Mouse (Mus musculus) layer of hippocampus, postnatal 36 days (tissue): ENCODE measurements at regions not wholly inside any gene's neighbourhood (a gene's known extent, or its start where the extent isn't known, plus 50 kb on each side); places are given as distances from the start of the nearest gene placed in this dataset.
A peak's percentile ranks its signal among the peaks of the same experiment; 100 is the strongest.

Source experiments
- DNase-seq, 2 experiments: peaks; one replicate each; pipeline ENCODE4 v3.0.0; 2022

DNA sequence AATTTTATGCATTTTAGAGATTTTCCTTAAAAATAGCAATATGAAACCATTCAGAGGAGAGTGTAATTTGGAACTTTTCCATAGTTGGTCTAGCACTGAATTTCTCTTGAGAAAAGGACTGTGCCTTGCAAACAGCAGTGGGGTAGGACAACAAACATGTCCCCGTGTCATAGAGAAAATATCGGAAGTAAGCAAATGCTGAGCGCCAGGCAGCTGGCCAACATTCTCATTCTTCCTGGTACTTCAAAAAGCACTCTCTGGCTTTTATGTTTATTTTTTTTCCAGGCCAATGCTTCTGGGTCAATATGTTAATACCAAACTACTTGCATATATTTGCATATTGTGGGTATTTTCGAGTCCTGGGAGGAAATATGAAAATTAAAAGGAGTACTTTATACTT lies 568.5 kb downstream of the Btbd3 start:
- DNase-seq = peak; percentile 23 to 26

DNA sequence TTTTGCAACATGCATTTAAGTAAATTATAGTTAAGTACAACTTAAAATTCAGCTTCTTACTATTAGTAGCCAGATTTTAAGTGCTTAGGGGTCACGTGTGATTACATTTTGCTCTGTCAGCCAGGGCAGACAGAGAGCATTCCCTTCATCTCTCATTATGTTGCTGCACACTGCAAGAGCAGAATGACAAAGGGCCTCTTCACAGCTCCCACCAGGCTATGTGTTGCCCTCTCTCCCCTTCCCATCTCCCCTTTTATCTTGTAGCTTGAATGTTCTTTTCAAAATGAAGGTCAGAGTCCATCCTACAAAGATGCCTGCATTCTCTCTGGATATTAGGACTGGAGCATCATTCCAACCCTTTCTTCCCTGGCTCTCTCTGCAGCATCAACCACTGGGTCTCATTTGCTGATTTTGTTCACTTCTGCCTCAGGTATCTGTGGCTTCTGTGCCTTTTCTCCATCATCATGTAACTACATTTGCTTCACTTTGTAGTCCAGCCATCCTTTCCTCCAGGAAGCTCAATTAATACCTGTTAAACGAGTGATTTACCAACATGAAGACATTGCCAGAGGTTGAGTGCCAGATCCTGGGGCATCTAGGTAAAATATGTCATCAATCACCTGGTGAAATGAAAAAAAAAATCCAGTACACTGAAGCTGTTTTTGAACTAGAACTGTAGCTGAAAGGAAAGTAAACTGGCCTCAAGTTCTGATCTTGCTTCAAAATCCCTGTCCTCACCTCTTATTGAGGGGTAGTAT lies 571.6 kb downstream of the Btbd3 start:
- DNase-seq = no peak

DNA sequence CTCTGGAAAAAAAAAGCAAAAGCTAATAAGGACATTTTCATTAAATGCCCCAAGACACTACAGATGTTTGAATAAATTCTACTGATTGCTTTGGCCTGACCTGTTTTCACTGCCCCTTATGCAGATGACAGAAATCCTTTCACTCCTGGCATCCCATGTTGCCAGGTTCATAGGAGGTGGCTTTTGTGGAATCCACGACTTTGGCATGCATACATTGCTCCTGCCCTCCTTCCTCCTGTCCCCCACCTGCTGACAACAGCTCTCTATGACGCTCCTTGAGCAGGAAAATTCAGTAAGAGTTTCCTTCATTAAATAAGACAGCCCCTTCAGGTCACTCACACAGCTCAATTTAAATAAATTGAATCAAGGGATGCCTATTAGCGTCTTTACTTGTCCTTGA lies 582.5 kb downstream of the Btbd3 start:
- no peak for DNase-seq

GRCm38 (mm10) chr2:138859121-138859520 lies 602.8 kb downstream of the Btbd3 start:
- DNase-seq = no peak

GRCm38 (mm10) chr2:138896563-138896962 lies 597.1 kb upstream of the Sptlc3 start:
- DNase-seq = no peak

DNA sequence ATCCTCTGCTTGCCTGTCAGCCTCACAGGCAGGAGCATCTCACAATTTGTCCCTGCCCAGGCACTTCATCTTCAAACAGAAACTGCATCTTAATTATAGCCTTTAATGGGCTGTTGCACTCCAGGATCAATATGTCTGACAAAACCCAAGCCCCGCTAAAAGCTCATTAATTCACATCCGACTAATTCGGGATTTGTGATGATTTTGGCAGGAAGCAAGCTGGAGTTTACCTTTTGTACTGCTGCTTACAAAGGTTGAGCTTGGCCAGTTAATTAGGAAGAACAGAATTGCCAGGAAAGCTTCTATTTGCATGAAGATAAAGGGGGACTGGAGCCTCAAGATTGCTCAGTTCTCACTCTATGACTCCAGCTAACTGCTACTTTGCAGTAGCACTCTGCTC lies 596.6 kb upstream of the Sptlc3 start:
- peak; percentile 10 for DNase-seq

DNA sequence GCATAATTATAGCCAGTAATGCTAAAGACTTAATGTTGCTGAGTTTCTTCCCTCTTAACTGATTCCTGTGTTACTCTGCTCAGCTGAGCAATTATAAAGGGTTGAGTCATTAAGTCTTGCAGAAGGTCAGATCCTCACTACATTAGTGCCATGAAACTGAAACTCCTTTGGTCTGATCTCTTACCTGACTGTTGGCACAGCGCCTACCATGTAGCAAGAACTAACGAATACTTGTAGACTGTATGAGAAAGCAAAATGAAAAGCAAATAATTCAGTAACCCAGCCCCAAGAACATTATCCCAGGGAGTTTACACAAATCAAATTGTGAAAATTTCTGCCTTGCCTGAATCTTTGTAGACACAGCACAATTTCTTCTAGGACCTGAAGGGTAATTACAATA lies 556.5 kb upstream of the Sptlc3 start:
- DNase-seq = no peak

- DNase-seq = no peak
These were observed 554.3 kb upstream of the Sptlc3 start for GRCm38 (mm10) chr2:138939367-138939766.

DNA sequence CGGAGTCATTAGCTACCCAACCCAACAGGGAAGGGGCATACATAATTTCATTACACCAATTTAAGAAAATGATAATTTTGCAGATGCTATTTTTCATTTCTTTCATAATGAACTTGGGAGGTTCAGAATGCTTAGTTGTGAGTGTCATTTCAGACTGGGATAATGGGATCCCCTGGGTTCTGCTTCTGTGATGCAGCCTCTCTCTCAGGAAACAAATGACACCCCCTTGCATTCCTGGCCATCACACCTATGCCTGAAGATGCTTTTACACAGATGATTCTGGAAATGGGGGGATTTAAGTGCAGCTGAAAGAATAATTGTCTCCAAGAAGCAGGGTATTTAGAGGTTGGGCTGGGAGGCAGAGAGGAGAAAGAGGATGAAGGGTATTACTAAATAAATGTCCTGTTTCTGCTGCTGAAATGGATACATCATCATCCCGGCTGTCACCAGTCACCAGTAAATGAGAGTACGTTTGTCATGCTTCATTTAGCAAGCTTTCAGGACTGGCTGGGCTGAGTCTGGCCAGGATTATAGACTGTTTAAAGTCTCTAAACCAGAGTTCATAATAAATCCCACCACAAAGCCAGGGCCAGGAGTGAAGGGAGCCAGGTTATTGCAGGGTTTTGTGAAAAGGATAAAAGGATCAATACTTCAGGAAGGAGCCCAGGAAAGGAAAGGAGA lies 527.5 kb upstream of the Sptlc3 start:
- DNase-seq = no peak

DNA sequence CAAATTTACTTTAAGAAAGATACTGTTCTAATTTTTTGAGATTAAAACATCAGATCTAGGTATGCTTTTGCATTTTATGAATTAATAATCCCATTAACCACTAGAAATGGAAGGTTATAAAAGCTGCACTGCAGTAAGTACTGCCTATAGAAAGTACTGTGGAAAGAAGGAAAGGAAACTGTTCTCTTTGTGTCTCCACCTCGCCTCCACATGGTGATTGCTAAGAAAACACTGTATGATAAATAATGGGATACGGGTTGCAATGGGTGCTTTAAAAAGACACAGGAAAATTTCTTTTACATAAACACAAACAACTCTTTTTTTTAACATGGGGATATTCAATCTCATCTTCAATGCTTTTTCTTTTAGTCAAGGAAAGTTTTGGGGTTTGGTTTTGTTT lies 519.2 kb upstream of the Sptlc3 start:
- DNase-seq = no peak

- DNase-seq = no peak
These were observed 503.7 kb upstream of the Sptlc3 start for GRCm38 (mm10) chr2:138990031-138990430.

GRCm38 (mm10) chr2:139032105-139032812 lies 461.5 kb upstream of the Sptlc3 start:
- no peak for DNase-seq

GRCm38 (mm10) chr2:139034800-139035199 lies 458.9 kb upstream of the Sptlc3 start:
- DNase-seq = no peak

DNA sequence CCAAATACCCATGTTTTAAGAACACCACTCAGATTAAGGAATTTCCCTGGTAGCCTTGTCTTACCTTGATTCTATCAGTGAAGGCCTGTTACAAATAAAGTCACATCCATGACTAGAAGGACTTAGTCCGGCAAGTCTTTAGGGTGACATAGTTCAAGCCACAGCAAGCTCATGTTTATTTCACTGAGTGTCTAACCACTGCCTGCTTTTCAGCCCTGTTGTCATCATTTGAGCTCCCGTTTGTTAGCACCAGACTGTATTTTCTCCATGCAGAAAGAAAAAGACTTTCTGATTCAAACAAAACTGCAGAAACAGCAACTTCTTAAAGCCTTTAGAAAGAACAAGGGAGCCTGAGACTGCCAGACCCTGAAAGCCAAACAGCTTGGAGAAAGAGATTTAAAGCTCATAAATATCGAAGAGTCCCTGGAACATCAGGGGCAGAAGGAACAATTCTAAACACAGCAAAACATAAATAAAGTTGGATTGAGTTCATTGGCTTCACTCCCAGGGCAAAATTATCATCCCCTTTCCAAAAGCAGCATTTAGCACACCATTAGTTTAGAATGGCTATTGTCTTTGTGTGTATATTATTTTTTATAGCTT lies 451.9 kb upstream of the Sptlc3 start:
- no peak for DNase-seq

- no peak for DNase-seq
These were observed 449.0 kb upstream of the Sptlc3 start for GRCm38 (mm10) chr2:139044684-139045083.

DNA sequence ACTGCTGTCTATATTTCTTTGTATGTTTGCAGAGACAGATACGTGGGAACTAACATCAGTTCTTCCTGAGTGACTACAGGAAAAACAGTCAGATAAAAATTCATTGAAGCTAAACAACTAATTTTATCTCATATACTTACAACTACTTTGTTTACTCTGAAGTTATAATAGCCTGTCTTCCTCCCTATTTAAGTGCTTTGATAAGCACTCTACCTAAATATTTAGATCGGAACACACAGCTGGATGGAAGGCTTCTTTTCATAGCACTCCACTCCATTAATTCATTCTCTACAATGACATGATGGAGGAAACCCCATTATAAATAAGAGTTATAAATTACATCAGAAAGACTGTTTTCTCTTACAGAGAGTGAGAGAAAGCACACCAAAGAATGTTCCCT lies 438.5 kb upstream of the Sptlc3 start:
- no peak for DNase-seq

DNA sequence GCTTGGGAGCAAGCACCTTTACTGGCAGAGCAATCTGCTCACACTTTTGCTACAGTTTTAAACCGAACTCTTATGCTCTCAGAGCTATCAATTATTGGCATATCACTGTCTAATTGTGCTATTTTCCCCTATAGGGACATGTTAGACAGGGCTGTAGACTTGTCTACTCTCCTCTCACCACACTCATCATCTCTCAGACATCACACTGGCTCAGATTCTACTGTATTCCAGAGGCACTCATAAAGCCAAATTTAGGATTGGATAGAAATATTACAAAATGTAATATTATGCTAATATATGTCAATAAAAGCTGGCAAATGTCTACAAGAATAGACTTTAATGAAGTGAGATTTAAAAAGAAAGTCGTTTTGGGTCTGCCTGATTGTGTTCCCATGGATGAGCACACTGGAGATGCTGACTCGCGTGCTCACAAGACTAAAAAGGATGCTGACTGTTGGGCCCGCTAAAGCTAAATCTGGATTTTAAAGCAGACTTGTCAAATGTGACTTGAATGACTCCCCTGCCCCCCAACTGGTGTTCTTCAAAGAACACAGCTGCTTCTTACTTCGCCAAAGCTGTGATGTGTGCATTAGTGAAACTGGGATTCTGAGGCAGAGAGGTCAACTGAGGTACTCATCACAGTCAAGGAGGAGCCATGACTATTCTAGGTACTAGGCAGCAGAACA lies 424.3 kb upstream of the Sptlc3 start:
- DNase-seq = no peak

DNA sequence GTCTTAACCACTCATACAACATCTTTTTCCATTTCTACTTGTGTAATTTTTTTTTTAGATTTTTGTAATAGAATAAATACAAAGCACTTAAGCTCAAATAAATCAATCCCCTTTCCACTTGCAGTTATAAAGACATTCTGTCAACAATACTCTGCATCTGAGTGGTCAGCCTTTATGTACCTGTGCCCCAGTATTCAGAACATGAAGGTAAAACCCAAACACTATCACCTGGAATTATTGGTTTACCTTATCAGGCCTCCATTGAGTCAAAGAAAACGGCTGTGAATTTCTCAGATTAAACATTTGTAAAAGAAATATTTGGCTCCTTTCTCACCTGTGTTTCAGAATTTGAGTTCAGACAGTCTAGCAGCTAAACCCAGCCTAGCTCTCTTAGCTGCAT lies 422.0 kb upstream of the Sptlc3 start:
- no peak for DNase-seq

- no peak for DNase-seq
These were observed 400.1 kb upstream of the Sptlc3 start for GRCm38 (mm10) chr2:139093487-139094066.

GRCm38 (mm10) chr2:139111669-139112068 lies 382.0 kb upstream of the Sptlc3 start:
- DNase-seq = no peak

DNA sequence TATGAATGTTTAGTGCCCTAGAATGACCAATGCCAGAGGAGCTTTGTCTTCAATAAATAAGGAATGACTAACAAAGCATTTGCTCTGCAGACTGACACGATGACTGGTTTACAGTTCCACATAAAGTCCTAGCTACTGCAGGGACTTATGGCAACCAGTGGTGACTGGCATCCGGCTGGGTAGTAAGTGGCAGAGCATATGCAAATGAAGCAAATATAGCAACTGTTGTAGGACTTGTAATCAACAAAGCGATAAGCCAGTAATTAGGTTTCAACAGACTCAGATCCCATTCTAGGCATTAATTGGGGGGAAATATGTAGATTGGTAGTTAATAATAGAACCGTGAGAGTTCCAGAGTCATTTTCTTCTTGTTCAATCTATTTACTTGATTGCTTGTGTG lies 379.2 kb upstream of the Sptlc3 start:
- no peak for DNase-seq

DNA sequence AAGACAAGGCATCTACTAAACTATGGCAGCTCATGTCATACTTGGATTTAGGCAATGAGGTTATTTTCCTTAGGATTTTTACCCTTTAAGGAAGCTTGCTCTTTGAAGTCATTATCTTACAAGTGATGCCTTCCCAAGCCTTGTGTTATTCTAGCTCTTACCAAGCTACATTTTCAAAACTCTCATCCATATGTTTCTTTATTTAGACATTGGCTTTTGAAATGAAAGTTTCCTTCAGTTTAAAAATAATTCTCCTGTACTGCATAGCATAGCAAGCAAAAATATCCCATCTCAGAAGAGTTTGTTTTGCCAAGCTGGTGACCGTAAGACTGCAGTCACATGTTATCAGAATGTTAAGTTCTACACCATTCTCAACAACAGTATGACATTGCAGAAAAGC lies 372.8 kb upstream of the Sptlc3 start:
- DNase-seq = no peak
